Mouse (Mus musculus) brain, embryonic 14.5 days (tissue): ENCODE measurements around the gene Ercc6.

Experiments
- CTCF ChIP-seq: fragments of 200-500 bp; IDR thresholded peaks from 2 replicates; pipeline ENCODE4 v1.5.1; 2012; ENCODE audit warnings: inconsistent platforms, mild to moderate bottlenecking, moderate library complexity, borderline replicate concordance; ENCODE audit not compliant: insufficient read depth, insufficient read length; ENCODE audit errors: extremely low read depth
- POLR2A ChIP-seq: fragments of 200-500 bp; IDR thresholded peaks from 2 replicates; pipeline ENCODE4 v1.6.1; 2012; ENCODE audit warnings: mild to moderate bottlenecking, inconsistent platforms, borderline replicate concordance; ENCODE audit not compliant: poor library complexity, insufficient read depth, insufficient read length, severe bottlenecking; ENCODE audit errors: extremely low read depth

DNA sequence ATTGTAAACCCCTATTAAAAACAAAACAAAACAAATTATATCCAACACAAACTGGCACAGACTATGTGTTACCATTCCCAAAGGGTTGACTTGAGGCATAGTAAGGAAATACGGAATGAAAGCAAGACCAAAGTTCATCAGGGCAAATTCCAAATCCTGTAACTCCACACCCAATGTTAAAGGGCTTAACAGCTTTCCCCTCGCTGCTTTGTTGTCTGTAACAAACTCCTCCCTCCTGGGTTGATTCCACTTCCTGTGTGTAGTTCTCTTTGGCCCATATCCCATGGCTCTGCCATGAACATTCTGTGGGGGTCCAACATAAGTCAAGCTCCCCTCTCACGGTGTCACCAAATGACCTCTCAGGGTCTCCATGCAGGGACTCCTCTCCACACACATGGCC, 77.1 kb downstream of the Ercc6 start:
- TF ChIP-seq CTCF (no peak), POLR2A (no peak)
